Mouse (Mus musculus): Measurements from ENCODE around the gene Fxyd2. TPM values are rescaled to one million over a fixed set of nuclear protein-coding genes. Genes with fewer than 3 reads are reported as not detected.

Fxyd2 gene
- polyA plus RNA-seq, 1 experiment, result not detected

GRCm38 (mm10) chr9:45405694-45406093 lies 6.2 kb downstream of the Fxyd2 start:
- H3K27me3 ChIP-seq (ENCODE audit: control insufficient read depth), result no peaks in the 10 kb centered on the region; the same call in 1 of the 2 replicates
- no peaks in the 10 kb centered on the region for H3K4me1 ChIP-seq (ENCODE audit: control insufficient read depth)
- TF ChIP-seq TAL1 (IDR thresholded peaks at IDR 0.05; ENCODE audit: low read length) (no peak), GATA1 (IDR thresholded peaks at IDR 0.05; ENCODE audit: low read length) (no peak)
- no peak overlapping the region for H3K4me3 ChIP-seq (replicated peaks)
- H3K36me3 ChIP-seq (ENCODE audit: control insufficient read depth), result no peaks in the 10 kb centered on the region
- H3K9me3 ChIP-seq (ENCODE audit: control insufficient read depth, low read length), result no peaks in the 10 kb centered on the region

- H3K27me3 ChIP-seq (ENCODE audit: control insufficient read depth), result no peaks in the 10 kb centered on the region; the same call in 1 of the 2 replicates
- no peaks in the 10 kb centered on the region for H3K9me3 ChIP-seq (ENCODE audit: control insufficient read depth, low read length)
- H3K4me3 ChIP-seq (replicated peaks), result no peak overlapping the region
- H3K36me3 ChIP-seq (ENCODE audit: control insufficient read depth), result no peaks in the 10 kb centered on the region
- TF ChIP-seq TAL1 (IDR thresholded peaks at IDR 0.05; ENCODE audit: low read length) (no peak), GATA1 (IDR thresholded peaks at IDR 0.05; ENCODE audit: low read length) (no peak)
- no peaks in the 10 kb centered on the region for H3K4me1 ChIP-seq (ENCODE audit: control insufficient read depth)
Measured at GRCm38 (mm10) chr9:45406808-45407207, 7.3 kb downstream of the Fxyd2 start.

- TF ChIP-seq GATA1 (IDR thresholded peaks at IDR 0.05; ENCODE audit: low read length) (no peak), TAL1 (IDR thresholded peaks at IDR 0.05; ENCODE audit: low read length) (no peak)
- Histone ChIP-seq H3K9me3 (ENCODE audit: control insufficient read depth, low read length) (no peaks in the 10 kb centered on the region), H3K4me3 (replicated peaks) (no peak overlapping the region), H3K27me3 (ENCODE audit: control insufficient read depth) (no peaks in the 10 kb centered on the region; the same call in 1 of the 2 replicates), H3K4me1 (ENCODE audit: control insufficient read depth) (no peaks in the 10 kb centered on the region), H3K36me3 (ENCODE audit: control insufficient read depth) (no peaks in the 10 kb centered on the region)
Measured at GRCm38 (mm10) chr9:45407706-45408675, 8.5 kb downstream of the Fxyd2 start.

GRCm38 (mm10) chr9:45410193-45410592 lies 10.7 kb downstream of the Fxyd2 start:
- Histone ChIP-seq H3K36me3 (ENCODE audit: control insufficient read depth) (no peaks in the 10 kb centered on the region), H3K4me3 (replicated peaks) (no peak overlapping the region), H3K27me3 (ENCODE audit: control insufficient read depth) (no peaks in the 10 kb centered on the region), H3K4me1 (ENCODE audit: control insufficient read depth) (no peaks in the 10 kb centered on the region), H3K9me3 (ENCODE audit: control insufficient read depth, low read length) (no peaks in the 10 kb centered on the region)
- no peak for TF ChIP-seq TAL1 (IDR thresholded peaks at IDR 0.05; ENCODE audit: low read length)
- TF ChIP-seq GATA1 (IDR thresholded peaks at IDR 0.05; ENCODE audit: low read length), result no peak

GRCm38 (mm10) chr9:45410614-45411013 lies 11.1 kb downstream of the Fxyd2 start:
- H3K27me3 ChIP-seq (ENCODE audit: control insufficient read depth), result no peaks in the 10 kb centered on the region

GRCm38 (mm10) chr9:45411111-45411510 lies 11.6 kb downstream of the Fxyd2 start:
- H3K36me3 ChIP-seq (ENCODE audit: control insufficient read depth), result no peaks in the 10 kb centered on the region
- no peaks in the 10 kb centered on the region for H3K27me3 ChIP-seq (ENCODE audit: control insufficient read depth)
- TF ChIP-seq TAL1 (IDR thresholded peaks at IDR 0.05; ENCODE audit: low read length), result no peak
- TF ChIP-seq GATA1 (IDR thresholded peaks at IDR 0.05; ENCODE audit: low read length), result no peak
- H3K4me3 ChIP-seq (replicated peaks), result no peak overlapping the region
- H3K4me1 ChIP-seq (ENCODE audit: control insufficient read depth), result no peaks in the 10 kb centered on the region
- H3K9me3 ChIP-seq (ENCODE audit: control insufficient read depth, low read length), result no peaks in the 10 kb centered on the region

More at GRCm38 (mm10) chr9:45410614-45411013, 11.1 kb downstream of the Fxyd2 start:
- H3K36me3 ChIP-seq (ENCODE audit: control insufficient read depth), result no peaks in the 10 kb centered on the region
- H3K4me3 ChIP-seq (replicated peaks), result no peak overlapping the region
- H3K4me1 ChIP-seq (ENCODE audit: control insufficient read depth), result no peaks in the 10 kb centered on the region
- no peak for TF ChIP-seq GATA1 (IDR thresholded peaks at IDR 0.05; ENCODE audit: low read length)
- no peak for TF ChIP-seq TAL1 (IDR thresholded peaks at IDR 0.05; ENCODE audit: low read length)
- H3K9me3 ChIP-seq (ENCODE audit: control insufficient read depth, low read length), result no peaks in the 10 kb centered on the region

GRCm38 (mm10) chr9:45411803-45412202 lies 12.3 kb downstream of the Fxyd2 start:
- H3K27me3 ChIP-seq (ENCODE audit: control insufficient read depth), result no peaks in the 10 kb centered on the region
- no peaks in the 10 kb centered on the region for H3K9me3 ChIP-seq (ENCODE audit: control insufficient read depth, low read length)
- H3K36me3 ChIP-seq (ENCODE audit: control insufficient read depth), result no peaks in the 10 kb centered on the region
- TF ChIP-seq GATA1 (IDR thresholded peaks at IDR 0.05; ENCODE audit: low read length), result no peak
- TF ChIP-seq TAL1 (IDR thresholded peaks at IDR 0.05; ENCODE audit: low read length), result no peak
- H3K4me1 ChIP-seq (ENCODE audit: control insufficient read depth), result no peaks in the 10 kb centered on the region
- no peak overlapping the region for H3K4me3 ChIP-seq (replicated peaks)

GRCm38 (mm10) chr9:45412287-45412686 lies 12.8 kb downstream of the Fxyd2 start:
- Histone ChIP-seq H3K4me3 (replicated peaks) (no peak overlapping the region), H3K27me3 (ENCODE audit: control insufficient read depth) (no peaks in the 10 kb centered on the region), H3K9me3 (ENCODE audit: control insufficient read depth, low read length) (no peaks in the 10 kb centered on the region), H3K4me1 (ENCODE audit: control insufficient read depth) (no peaks in the 10 kb centered on the region), H3K36me3 (ENCODE audit: control insufficient read depth) (no peaks in the 10 kb centered on the region)
- TF ChIP-seq GATA1 (IDR thresholded peaks at IDR 0.05; ENCODE audit: low read length), result no peak
- no peak for TF ChIP-seq TAL1 (IDR thresholded peaks at IDR 0.05; ENCODE audit: low read length)

GRCm38 (mm10) chr9:45412700-45413477 lies 13.4 kb downstream of the Fxyd2 start:
- Histone ChIP-seq H3K4me1 (ENCODE audit: control insufficient read depth) (no peaks in the 10 kb centered on the region), H3K4me3 (replicated peaks) (no peak overlapping the region), H3K27me3 (ENCODE audit: control insufficient read depth) (no peaks in the 10 kb centered on the region), H3K9me3 (ENCODE audit: control insufficient read depth, low read length) (no peaks in the 10 kb centered on the region), H3K36me3 (ENCODE audit: control insufficient read depth) (no peaks in the 10 kb centered on the region)
- no peak for TF ChIP-seq GATA1 (IDR thresholded peaks at IDR 0.05; ENCODE audit: low read length)
- TF ChIP-seq TAL1 (IDR thresholded peaks at IDR 0.05; ENCODE audit: low read length), result no peak

Measured in erythroblast, embryonic 14.5 days (primary cell).